Mouse (Mus musculus): ENCODE results near the gene Cyp2c70. TPM values are rescaled to one million over a fixed set of nuclear protein-coding genes. Genes with fewer than 3 reads are reported as not detected.
"Not testable (repeated sequence)": the region's sequence is repeated elsewhere in the genome, so short reads cannot be mapped to it uniquely, and the experiment has no call there.

Gene Cyp2c70
- polyA plus RNA-seq, 1 experiment from 2014 or later = not detected

DNA sequence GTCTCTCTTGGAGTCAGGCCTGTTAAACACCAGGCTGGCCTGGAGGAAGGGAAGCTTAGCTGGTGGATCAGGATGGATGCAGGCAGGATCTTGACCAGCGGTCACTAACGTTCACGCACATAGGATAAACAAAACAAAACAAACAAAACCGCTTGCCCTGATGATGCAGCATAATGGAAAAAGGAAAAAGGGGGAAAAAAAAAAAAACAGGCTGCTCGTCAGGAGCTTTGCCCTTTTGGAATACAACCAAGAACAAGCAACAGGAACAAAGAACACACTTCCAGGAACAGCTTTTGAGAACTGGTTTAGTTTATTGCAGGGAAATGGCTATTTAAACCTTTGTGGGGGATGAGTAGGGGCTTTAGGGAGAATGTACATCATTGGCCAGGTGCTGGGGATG lies 33.7 kb upstream of the Cyp2c70 start:
- WGBS = 71% methylated on average over 5 of the region's 5 CpGs
- no peak for ATAC-seq (ENCODE audit: low read depth)

GRCm38 (mm10) chr19:40202947-40203346 lies 15.8 kb upstream of the Cyp2c70 start:
- not testable (repeated sequence) for H3K9me3 ChIP-seq (ENCODE audit: control insufficient read depth, low read length); DNase-seq (ENCODE audit: low spot score); ATAC-seq (ENCODE audit: low read depth); H3K36me3 ChIP-seq (ENCODE audit: control insufficient read depth, insufficient read depth, low read length); H3K9ac ChIP-seq (ENCODE audit: low read depth, low read length); H3K27ac ChIP-seq (replicated peaks; ENCODE audit: low read depth, low read length); H3K4me3 ChIP-seq (ENCODE audit: low read depth, low read length); H3K4me1 ChIP-seq (ENCODE audit: control insufficient read depth, insufficient read depth, low read length); H3K27me3 ChIP-seq (replicated peaks; ENCODE audit: control insufficient read depth, insufficient read depth, low read length); H3K4me2 ChIP-seq (ENCODE audit: low read depth, low read length)
- WGBS = 58% methylated on average over 4 of the region's 4 CpGs

More for the DNA sequence above, 33.7 kb upstream of the Cyp2c70 start:
- no peak overlapping the region for H3K4me3 ChIP-seq (ENCODE audit: low read depth, low read length)
- no peaks in the 10 kb centered on the region for H3K36me3 ChIP-seq (ENCODE audit: control insufficient read depth, insufficient read depth, low read length)
- H3K27me3 ChIP-seq (replicated peaks; ENCODE audit: control insufficient read depth, insufficient read depth, low read length) = no peaks in the 10 kb centered on the region
- no peak overlapping the region for H3K9ac ChIP-seq (ENCODE audit: low read depth, low read length)
- no peak overlapping the region for H3K4me2 ChIP-seq (ENCODE audit: low read depth, low read length)
- no peak for DNase-seq (ENCODE audit: low spot score)
- no peaks in the 10 kb centered on the region for H3K9me3 ChIP-seq (ENCODE audit: control insufficient read depth, low read length)
- no peak overlapping the region for H3K27ac ChIP-seq (replicated peaks; ENCODE audit: low read depth, low read length)
- no peaks in the 10 kb centered on the region for H3K4me1 ChIP-seq (ENCODE audit: control insufficient read depth, insufficient read depth, low read length)

DNA sequence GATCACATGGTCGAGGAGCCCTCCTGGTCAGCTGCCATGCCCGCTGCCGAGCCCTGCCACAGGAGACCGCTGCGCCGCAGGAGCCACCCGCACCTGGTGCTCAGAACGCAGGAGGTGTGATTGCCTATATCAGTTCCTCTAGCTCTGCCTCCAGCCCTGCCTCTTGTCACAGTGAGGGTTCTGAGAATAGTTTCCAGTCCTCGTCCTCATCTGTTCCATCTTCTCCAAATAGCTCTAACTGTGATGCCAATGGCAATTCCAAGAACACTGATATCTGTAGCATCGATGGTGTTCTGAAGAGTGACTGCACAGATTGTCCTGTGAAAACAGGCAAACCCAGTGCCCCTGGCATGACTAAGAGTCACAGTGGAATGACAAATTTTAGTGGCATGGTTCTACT lies 3.5 kb upstream of the Cyp2c70 start:
- ATAC-seq (ENCODE audit: low read depth) = no peak
- DNase-seq (ENCODE audit: low spot score) = no peak
- no peaks in the 10 kb centered on the region for H3K4me1 ChIP-seq (ENCODE audit: control insufficient read depth, insufficient read depth, low read length)
- H3K36me3 ChIP-seq (ENCODE audit: control insufficient read depth, insufficient read depth, low read length) = no peaks in the 10 kb centered on the region
- no peak overlapping the region for H3K4me3 ChIP-seq (ENCODE audit: low read depth, low read length)
- no peak overlapping the region for H3K4me2 ChIP-seq (ENCODE audit: low read depth, low read length)
- H3K9ac ChIP-seq (ENCODE audit: low read depth, low read length) = no peak overlapping the region
- no peaks in the 10 kb centered on the region for H3K27me3 ChIP-seq (replicated peaks; ENCODE audit: control insufficient read depth, insufficient read depth, low read length)
- 96% methylated on average over 8 of the region's 10 CpGs for WGBS
- H3K27ac ChIP-seq (replicated peaks; ENCODE audit: low read depth, low read length) = no peak overlapping the region
- no peaks in the 10 kb centered on the region for H3K9me3 ChIP-seq (ENCODE audit: control insufficient read depth, low read length)

- ATAC-seq (ENCODE audit: low read depth) = no peak
- no peak overlapping the region for H3K9ac ChIP-seq (ENCODE audit: low read depth, low read length)
- no peak overlapping the region for H3K27ac ChIP-seq (replicated peaks; ENCODE audit: low read depth, low read length)
- H3K4me1 ChIP-seq (ENCODE audit: control insufficient read depth, insufficient read depth, low read length) = no peaks in the 10 kb centered on the region
- H3K36me3 ChIP-seq (ENCODE audit: control insufficient read depth, insufficient read depth, low read length) = no peaks in the 10 kb centered on the region
- WGBS = 89% methylated on average over 5 of the region's 5 CpGs
- no peaks in the 10 kb centered on the region for H3K27me3 ChIP-seq (replicated peaks; ENCODE audit: control insufficient read depth, insufficient read depth, low read length)
- no peak for DNase-seq (ENCODE audit: low spot score)
- H3K4me2 ChIP-seq (ENCODE audit: low read depth, low read length) = no peak overlapping the region
- H3K4me3 ChIP-seq (ENCODE audit: low read depth, low read length) = no peak overlapping the region
- no peaks in the 10 kb centered on the region for H3K9me3 ChIP-seq (ENCODE audit: control insufficient read depth, low read length)
Observed at GRCm38 (mm10) chr19:40183600-40183999, 3.5 kb downstream of the Cyp2c70 start.

DNA sequence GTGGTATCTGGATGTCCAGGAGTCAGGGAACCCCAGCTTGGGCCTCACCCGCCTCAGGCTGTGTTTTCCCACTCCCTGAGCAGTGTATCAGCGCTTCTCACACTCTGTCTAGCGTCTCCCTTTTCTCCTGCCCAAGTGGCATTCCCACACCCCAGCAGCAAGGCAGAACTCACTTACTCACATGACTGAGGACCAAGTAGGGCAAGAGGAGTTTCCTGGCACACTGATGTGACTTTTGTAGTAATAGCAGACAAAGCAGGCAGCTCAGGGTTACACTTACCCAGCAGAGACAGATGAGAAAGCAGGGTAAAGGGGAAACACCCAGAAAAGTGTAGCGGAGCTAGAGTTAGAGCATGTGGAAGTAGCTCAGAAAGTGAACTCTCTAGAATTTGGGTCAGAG lies 8.8 kb downstream of the Cyp2c70 start:
- Histone ChIP-seq H3K9me3 (ENCODE audit: control insufficient read depth, low read length) (no peaks in the 10 kb centered on the region), H3K4me3 (ENCODE audit: low read depth, low read length) (no peak overlapping the region), H3K4me2 (ENCODE audit: low read depth, low read length) (no peak overlapping the region), H3K9ac (ENCODE audit: low read depth, low read length) (no peak overlapping the region), H3K36me3 (ENCODE audit: control insufficient read depth, insufficient read depth, low read length) (no peaks in the 10 kb centered on the region), H3K27ac (replicated peaks; ENCODE audit: low read depth, low read length) (no peak overlapping the region), H3K27me3 (replicated peaks; ENCODE audit: control insufficient read depth, insufficient read depth, low read length) (no peaks in the 10 kb centered on the region), H3K4me1 (ENCODE audit: control insufficient read depth, insufficient read depth, low read length) (no peaks in the 10 kb centered on the region)
- DNase-seq (ENCODE audit: low spot score) (no peak), ATAC-seq (ENCODE audit: low read depth) (no peak)
- 70% methylated on average over 4 of the region's 4 CpGs for WGBS

- not testable (repeated sequence) for H3K4me2 ChIP-seq (ENCODE audit: low read depth, low read length); H3K27ac ChIP-seq (replicated peaks; ENCODE audit: low read depth, low read length); H3K9ac ChIP-seq (ENCODE audit: low read depth, low read length); DNase-seq (ENCODE audit: low spot score); H3K36me3 ChIP-seq (ENCODE audit: control insufficient read depth, insufficient read depth, low read length); H3K4me1 ChIP-seq (ENCODE audit: control insufficient read depth, insufficient read depth, low read length); ATAC-seq (ENCODE audit: low read depth); H3K9me3 ChIP-seq (ENCODE audit: control insufficient read depth, low read length); H3K4me3 ChIP-seq (ENCODE audit: low read depth, low read length); H3K27me3 ChIP-seq (replicated peaks; ENCODE audit: control insufficient read depth, insufficient read depth, low read length)
- WGBS = 83% methylated on average over 4 of the region's 4 CpGs
Observed at GRCm38 (mm10) chr19:40168391-40168790, 18.7 kb downstream of the Cyp2c70 start.

DNA sequence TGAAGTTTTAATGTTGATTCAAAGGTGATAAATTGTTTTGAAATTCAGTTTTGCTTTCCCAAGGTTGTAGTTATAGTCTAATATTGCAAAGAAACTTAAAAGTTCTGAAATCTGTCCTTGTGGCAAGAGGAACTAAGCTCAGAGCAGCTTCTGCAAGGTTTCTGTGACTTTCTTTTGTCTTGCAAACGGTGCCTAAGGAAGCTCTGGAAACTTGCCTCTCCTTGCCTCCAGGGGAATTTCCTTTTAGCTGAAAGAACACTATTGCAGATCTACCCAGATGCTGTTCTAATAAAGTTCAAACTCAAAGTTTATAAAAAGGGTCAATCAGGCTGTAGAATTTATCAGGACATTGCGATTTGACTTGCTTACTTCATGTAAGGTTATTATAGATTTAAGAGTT lies 60.1 kb downstream of the Cyp2c70 start:
- not testable (repeated sequence) for H3K4me2 ChIP-seq (ENCODE audit: low read depth, low read length); H3K27ac ChIP-seq (replicated peaks; ENCODE audit: low read depth, low read length); DNase-seq (ENCODE audit: low spot score); H3K9me3 ChIP-seq (ENCODE audit: control insufficient read depth, low read length); ATAC-seq (ENCODE audit: low read depth); H3K4me3 ChIP-seq (ENCODE audit: low read depth, low read length); H3K36me3 ChIP-seq (ENCODE audit: control insufficient read depth, insufficient read depth, low read length); H3K4me1 ChIP-seq (ENCODE audit: control insufficient read depth, insufficient read depth, low read length); H3K27me3 ChIP-seq (replicated peaks; ENCODE audit: control insufficient read depth, insufficient read depth, low read length); H3K9ac ChIP-seq (ENCODE audit: low read depth, low read length)
- WGBS = 31% methylated on average over 2 of the region's 2 CpGs

DNA sequence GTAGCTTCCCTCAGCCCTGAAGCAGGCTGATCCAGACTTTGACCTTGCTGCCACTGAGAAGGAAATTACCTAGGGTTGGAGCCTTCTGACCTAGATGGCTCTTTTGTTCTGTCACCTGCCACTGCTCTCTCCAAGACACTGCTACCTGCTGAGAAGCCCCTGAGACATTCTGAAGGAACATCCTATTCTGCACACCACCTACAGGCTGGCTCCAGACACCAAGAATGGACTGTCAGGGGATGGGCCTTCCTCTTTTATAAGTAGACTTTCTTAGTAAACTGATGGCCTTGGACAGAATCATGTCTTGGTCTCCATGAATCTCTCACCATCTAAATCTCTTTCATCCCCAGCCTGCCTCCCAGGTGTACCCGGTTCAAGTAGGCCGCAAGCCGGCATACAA lies 62.0 kb downstream of the Cyp2c70 start:
- H3K9me3 ChIP-seq (ENCODE audit: control insufficient read depth, low read length); H3K27ac ChIP-seq (replicated peaks; ENCODE audit: low read depth, low read length); H3K4me1 ChIP-seq (ENCODE audit: control insufficient read depth, insufficient read depth, low read length); ATAC-seq (ENCODE audit: low read depth); DNase-seq (ENCODE audit: low spot score); H3K27me3 ChIP-seq (replicated peaks; ENCODE audit: control insufficient read depth, insufficient read depth, low read length); H3K4me3 ChIP-seq (ENCODE audit: low read depth, low read length); H3K36me3 ChIP-seq (ENCODE audit: control insufficient read depth, insufficient read depth, low read length); H3K4me2 ChIP-seq (ENCODE audit: low read depth, low read length); H3K9ac ChIP-seq (ENCODE audit: low read depth, low read length): not testable (repeated sequence)
- WGBS = 86% methylated on average over 3 of the region's 3 CpGs

GRCm38 (mm10) chr19:40119624-40120023 lies 67.5 kb downstream of the Cyp2c70 start:
- not testable (repeated sequence) for DNase-seq (ENCODE audit: low spot score); H3K27me3 ChIP-seq (replicated peaks; ENCODE audit: control insufficient read depth, insufficient read depth, low read length); H3K9me3 ChIP-seq (ENCODE audit: control insufficient read depth, low read length); H3K9ac ChIP-seq (ENCODE audit: low read depth, low read length); H3K4me2 ChIP-seq (ENCODE audit: low read depth, low read length); ATAC-seq (ENCODE audit: low read depth); H3K4me1 ChIP-seq (ENCODE audit: control insufficient read depth, insufficient read depth, low read length); H3K4me3 ChIP-seq (ENCODE audit: low read depth, low read length); H3K27ac ChIP-seq (replicated peaks; ENCODE audit: low read depth, low read length); H3K36me3 ChIP-seq (ENCODE audit: control insufficient read depth, insufficient read depth, low read length)
- 81% methylated on average over 13 of the region's 13 CpGs for WGBS
